16 mouse cellular contexts compared by ENCODE assay signal in the genomic region with DNA sequence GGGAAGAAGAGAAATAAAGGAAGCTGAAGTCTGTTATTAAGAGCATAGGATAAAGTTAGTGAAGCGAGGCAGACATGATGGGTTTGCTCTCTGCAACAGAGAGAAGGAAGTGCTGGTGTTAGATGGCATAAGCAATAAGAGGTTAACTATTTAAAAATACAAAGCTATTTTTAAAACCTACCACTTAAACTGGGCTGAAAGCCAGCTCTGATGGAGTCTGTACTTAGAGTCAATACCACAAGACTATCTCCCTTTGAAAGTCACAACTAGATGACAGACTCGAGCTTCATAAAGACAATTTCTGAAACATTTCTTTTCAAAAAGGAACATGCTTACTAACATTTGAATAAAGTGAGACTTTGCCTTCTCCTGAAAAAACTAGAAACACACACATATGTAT.
DNase-seq lines count a peak whose midpoint lies in the region; ATAC-seq and TF ChIP-seq lines count a peak whose summit lies in the region.
"Had no signal": no experiment of that assay in that cellular context is flagged by ENCODE, and none has a peak within 500 bp of the region (broad histone marks: within the 10 kb centered on the region; RNA-seq: fewer than 3 reads in every experiment).

No protein-coding gene starts in this region.

- peak; percentile 45 for DNase-seq in heart, adult 8-10 months (ENCODE audit: low spot score)
- no peak for DNase-seq in heart, postnatal 36 days
- DNase-seq in MEL (ENCODE audit: low read depth, low spot score) = peak; percentile 87
- DNase-seq: adrenal gland, postnatal 36 days; cerebellum, postnatal 14 days; liver; lung, adult 2 months; spleen, adult 18-20 months had no signal

- H3K36me3 ChIP-seq in MEL (ENCODE audit: control insufficient read depth in 1 of 2, insufficient read depth in 2 of 2, low read length in 2 of 2) = peaks cover 0 to 43% of the 10 kb centered on the region in 2 experiments; a peak in 2 of 4 replicates
- 0 out of 2 replicates have a peak, but pooled peaks cover 3% of the 10 kb centered on the region for H3K36me3 ChIP-seq in heart, embryonic 12.5 days
- no peaks in the 10 kb centered on the region for H3K36me3 ChIP-seq in forebrain, embryonic 12.5 days (replicated peaks)
- H3K36me3 ChIP-seq in forebrain, embryonic 15.5 days = no peaks in the 10 kb centered on the region
- H3K36me3 ChIP-seq: embryonic facial prominence, embryonic 12.5 days had no signal

- 37% methylated on average over 2 of the region's 2 CpGs for WGBS in heart, embryonic 12.5 days
- 88% methylated on average over 2 of the region's 2 CpGs for WGBS in forebrain, embryonic 12.5 days
- WGBS in forebrain, embryonic 15.5 days = 85% methylated on average over 2 of the region's 2 CpGs

- TF ChIP-seq RAD21 in MEL (IDR thresholded peaks at IDR 0.05; ENCODE audit: low read depth, low read length) = no peak

- H3K9ac ChIP-seq in MEL (ENCODE audit: control insufficient read depth, low read depth, low read length, poor library complexity, severe bottlenecking) = no peak overlapping the region
- no peak overlapping the region for H3K9ac ChIP-seq in heart, embryonic 12.5 days
- H3K9ac ChIP-seq in forebrain, embryonic 12.5 days = no peak overlapping the region
- H3K9ac ChIP-seq in forebrain, embryonic 15.5 days (replicated peaks) = no peak overlapping the region
- H3K9ac ChIP-seq: embryonic facial prominence, embryonic 12.5 days had no signal

- H3K4me2 ChIP-seq in heart, embryonic 12.5 days = no peak overlapping the region
- no peak overlapping the region for H3K4me2 ChIP-seq in forebrain, embryonic 12.5 days
- H3K4me2 ChIP-seq in forebrain, embryonic 15.5 days (replicated peaks) = no peak overlapping the region
- H3K4me2 ChIP-seq: embryonic facial prominence, embryonic 12.5 days; midbrain, embryonic 11.5 days had no signal

- no peak for TF ChIP-seq CTCF in MEL (IDR thresholded peaks at IDR 0.05 in 2 of 3, conservative IDR thresholded peaks at IDR 0.05 in 1 of 3; ENCODE audit: control insufficient read depth in 1 of 3, insufficient read depth in 1 of 3, low read depth in 2 of 3, low read length in 3 of 3, poor library complexity in 1 of 3, severe bottlenecking in 1 of 3)

- H3K27ac ChIP-seq in MEL (ENCODE audit: control insufficient read depth, low read depth, low read length) = no peak overlapping the region
- H3K27ac ChIP-seq in heart, embryonic 12.5 days (ENCODE audit: poor library complexity, severe bottlenecking) = peak overlapping the region; percentile 69
- H3K27ac ChIP-seq in forebrain, embryonic 12.5 days = no peak overlapping the region
- H3K27ac ChIP-seq in forebrain, embryonic 15.5 days (replicated peaks) = no peak overlapping the region
- H3K27ac ChIP-seq: embryonic facial prominence, embryonic 12.5 days had no signal

- intact Hi-C loops in heart, postnatal 36 days (cut with DNase I) = no loop called here

- no peaks in the 10 kb centered on the region for H3K27me3 ChIP-seq in MEL (ENCODE audit: control insufficient read depth in 1 of 2, insufficient read depth in 2 of 2, low read length in 2 of 2)
- H3K27me3 ChIP-seq in heart, embryonic 12.5 days (replicated peaks) = no peaks in the 10 kb centered on the region
- no peaks in the 10 kb centered on the region for H3K27me3 ChIP-seq in forebrain, embryonic 12.5 days
- H3K27me3 ChIP-seq in forebrain, embryonic 15.5 days = no peaks in the 10 kb centered on the region
- H3K27me3 ChIP-seq: embryonic facial prominence, embryonic 12.5 days had no signal

- peak overlapping the region in 1 of 2 experiments; percentile 18; a peak in 1 of 4 replicates for H3K4me3 ChIP-seq in MEL (ENCODE audit: control insufficient read depth in 1 of 2, insufficient read depth in 1 of 2, low read depth in 2 of 2, low read length in 2 of 2)
- H3K4me3 ChIP-seq in heart, embryonic 12.5 days = no peak overlapping the region
- no peak overlapping the region for H3K4me3 ChIP-seq in forebrain, embryonic 12.5 days (replicated peaks)
- no peak overlapping the region for H3K4me3 ChIP-seq in forebrain, embryonic 15.5 days
- H3K4me3 ChIP-seq: embryonic facial prominence, embryonic 12.5 days had no signal

- no peaks in the 10 kb centered on the region for H3K79me2 ChIP-seq in MEL (ENCODE audit: control insufficient read depth, insufficient read depth, low read length, poor library complexity)

- no peak for ATAC-seq in heart, embryonic 12.5 days (ENCODE audit: insufficient number of reproducible peaks, low FRiP score)
- ATAC-seq in megakaryocyte-erythroid progenitor cell, adult 5-6 weeks (replicated peaks; ENCODE audit: low FRiP score, low TSS enrichment, poor library complexity, severe bottlenecking) = 0 out of 2 replicates have a peak, but pooled peaks have one; percentile 35
- ATAC-seq in forebrain, embryonic 12.5 days (ENCODE audit: low FRiP score) = no peak
- no peak for ATAC-seq in forebrain, embryonic 15.5 days (replicated peaks)
- ATAC-seq: activated CD4-positive, CD25-positive, alpha-beta regulatory T cell, adult 4 months had no signal

- peak; percentile 55 to 72 for TF ChIP-seq EP300 in MEL (IDR thresholded peaks at IDR 0.05; ENCODE audit: low read depth in 1 of 2, low read length in 2 of 2)

- TF ChIP-seq POLR2A in MEL (IDR thresholded peaks at IDR 0.05; ENCODE audit: control insufficient read depth in 1 of 2, insufficient read depth in 1 of 2, low read depth in 1 of 2, low read length in 2 of 2, poor library complexity in 1 of 2) = no peak

- peaks cover 12 to 40% of the 10 kb centered on the region in 2 experiments for H3K4me1 ChIP-seq in MEL (ENCODE audit: control insufficient read depth in 1 of 2, insufficient read depth in 2 of 2, low read length in 2 of 2)
- peaks cover 12% of the 10 kb centered on the region for H3K4me1 ChIP-seq in heart, embryonic 12.5 days (replicated peaks)
- H3K4me1 ChIP-seq in forebrain, embryonic 12.5 days = no peaks in the 10 kb centered on the region
- H3K4me1 ChIP-seq in forebrain, embryonic 15.5 days = no peaks in the 10 kb centered on the region
- H3K4me1 ChIP-seq: embryonic facial prominence, embryonic 12.5 days had no signal

- H3K9me3 ChIP-seq in MEL (replicated peaks; ENCODE audit: insufficient read depth, low read length) = no peaks in the 10 kb centered on the region
- H3K9me3 ChIP-seq in heart, embryonic 12.5 days (replicated peaks) = no peaks in the 10 kb centered on the region
- no peaks in the 10 kb centered on the region for H3K9me3 ChIP-seq in forebrain, embryonic 12.5 days
- H3K9me3 ChIP-seq in forebrain, embryonic 15.5 days = no peaks in the 10 kb centered on the region
- H3K9me3 ChIP-seq: embryonic facial prominence, embryonic 12.5 days; G1E had no signal

TF ChIP-seq in MEL, 35 proteins besides CTCF, POLR2A, EP300 and RAD21 (continues in another document):
- TF ChIP-seq USF1 (IDR thresholded peaks at IDR 0.05; ENCODE audit: low read depth, low read length) (no peak), TCF12 (IDR thresholded peaks at IDR 0.05; ENCODE audit: low read depth, low read length) (peak; percentile 56; the same call in 1 of the 2 replicates), SIN3A (IDR thresholded peaks at IDR 0.05; ENCODE audit: low read length) (peak; percentile 57), MEF2A (IDR thresholded peaks at IDR 0.05; ENCODE audit: extremely low read depth, insufficient replicate concordance, low read depth, low read length, poor library complexity, severe bottlenecking) (peak; percentile 94), USF2 (IDR thresholded peaks at IDR 0.05; ENCODE audit: borderline replicate concordance in 1 of 2, insufficient read depth in 1 of 2, low read depth in 1 of 2, low read length in 2 of 2) (no peak), GABPA (IDR thresholded peaks at IDR 0.05; ENCODE audit: low read depth, low read length) (no peak), MYC (IDR thresholded peaks at IDR 0.05; ENCODE audit: low read depth, low read length) (no peak), TAL1 (IDR thresholded peaks at IDR 0.05; ENCODE audit: low read length) (no peak), SMC3 (IDR thresholded peaks at IDR 0.05; ENCODE audit: low read depth, low read length) (no peak), CHD1 (IDR thresholded peaks at IDR 0.05; ENCODE audit: low read depth, low read length) (no peak), MAX (IDR thresholded peaks at IDR 0.05; ENCODE audit: low read length) (no peak), GATA1 (IDR thresholded peaks at IDR 0.05; ENCODE audit: low read depth, low read length) (peak; percentile 13; the same call in 1 of the 2 replicates), RCOR1 (IDR thresholded peaks at IDR 0.05; ENCODE audit: low read depth, low read length) (peak; percentile 62), ZC3H11A (IDR thresholded peaks at IDR 0.05; ENCODE audit: low read depth, low read length) (peak; percentile 7; the same call in 1 of the 2 replicates), MXI1 (IDR thresholded peaks at IDR 0.05; ENCODE audit: low read depth, low read length) (no peak), ZNF384 (IDR thresholded peaks at IDR 0.05; ENCODE audit: low read depth, low read length) (no peak), NRF1 (IDR thresholded peaks at IDR 0.05; ENCODE audit: insufficient read depth, low read depth, low read length, poor library complexity, severe bottlenecking) (no peak), UBTF (IDR thresholded peaks at IDR 0.05; ENCODE audit: borderline replicate concordance, insufficient read depth, low read depth, low read length) (no peak), E2F4 (IDR thresholded peaks at IDR 0.05; ENCODE audit: borderline replicate concordance, low read depth, low read length) (no peak), TBP (IDR thresholded peaks at IDR 0.05; ENCODE audit: low read depth, low read length) (no peak), NELFE (IDR thresholded peaks at IDR 0.05; ENCODE audit: low read depth, low read length) (no peak), BHLHE40 (IDR thresholded peaks at IDR 0.05; ENCODE audit: borderline replicate concordance, low read depth, low read length) (no peak), MAZ (IDR thresholded peaks at IDR 0.05; ENCODE audit: low read depth, low read length) (no peak), POLR2AphosphoS5 (IDR thresholded peaks at IDR 0.05; ENCODE audit: borderline replicate concordance, low read depth, low read length) (no peak), MAFK (IDR thresholded peaks at IDR 0.05; ENCODE audit: borderline replicate concordance, low read depth, low read length) (0 out of 2 replicates have a peak, but pooled peaks have one; percentile 15), KAT2A (conservative IDR thresholded peaks at IDR 0.05; ENCODE audit: low read depth, low read length) (no peak), ZKSCAN1 (IDR thresholded peaks at IDR 0.05; ENCODE audit: low read depth, low read length) (no peak), ZMIZ1 (IDR thresholded peaks at IDR 0.05; ENCODE audit: low read depth, low read length) (no peak), MYB (IDR thresholded peaks at IDR 0.05; ENCODE audit: low read depth, low read length) (peak; percentile 36; the same call in 1 of the 2 replicates), CHD2 (IDR thresholded peaks at IDR 0.05; ENCODE audit: low read length) (no peak), ETS1 (IDR thresholded peaks at IDR 0.05; ENCODE audit: low read depth, low read length) (peak; percentile 76)

Comparison
In these comparisons a context has a peak if more than half of its experiments do, and no peak if none do; other contexts are left out.
1. DNase-seq: peak in heart, adult 8-10 months (single experiment) and MEL (single experiment); none in heart, postnatal 36 days (0 of 2).